Mouse (Mus musculus): Measurements from ENCODE around the gene Ssmem1.

DNA sequence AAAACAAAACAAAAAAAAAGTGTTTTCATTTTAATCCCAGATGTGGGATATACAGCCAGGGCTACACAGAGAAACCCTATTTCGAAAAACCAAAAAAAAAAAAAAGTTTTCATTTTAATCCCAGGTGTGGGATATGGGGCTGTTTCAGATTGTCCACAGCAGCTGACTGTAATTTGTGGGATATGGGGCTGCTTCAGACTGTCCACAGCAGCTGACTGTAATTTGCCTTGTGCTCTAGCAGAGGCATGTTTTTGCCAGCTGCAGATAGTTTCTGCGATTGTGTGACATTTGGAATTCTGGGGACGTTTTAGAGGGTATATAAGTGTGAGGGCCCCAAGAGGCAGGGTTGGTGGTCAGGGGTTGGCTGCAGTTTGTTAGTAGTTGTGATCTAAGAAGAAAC is 37.9 kb upstream of the Ssmem1 start:
- TF ChIP-seq CTCF (IDR thresholded peaks at IDR 0.05; ENCODE audit: low read depth) = no peak
- TF ChIP-seq EP300 (IDR thresholded peaks at IDR 0.05; ENCODE audit: low read depth) = no peak

All from liver, embryonic 14.5 days (tissue).